Mouse (Mus musculus): ENCODE measurements at regions not wholly inside any gene's neighbourhood (a gene's known extent, or its start where the extent isn't known, plus 50 kb on each side); places are given as distances from the start of the nearest gene placed in this dataset.

- TF ChIP-seq CTCF (IDR thresholded peaks at IDR 0.05; ENCODE audit: extremely low read depth, insufficient read depth, low read length) (no peak), POLR2A (IDR thresholded peaks at IDR 0.05; ENCODE audit: extremely low read depth, insufficient read depth, low read length) (no peak)
- H3K4me3 ChIP-seq (ENCODE audit: insufficient read depth, low read length) = no peak overlapping the region
- no peaks in the 10 kb centered on the region for H3K4me1 ChIP-seq (ENCODE audit: control insufficient read depth, insufficient read depth, low read length)
- H3K27ac ChIP-seq (ENCODE audit: insufficient read depth, low read length) = no peak overlapping the region
Measured at GRCm38 (mm10) chr8:96586129-96586528, 697.8 kb upstream of the Got2 start.

GRCm38 (mm10) chr8:96552512-96552911, 664.2 kb upstream of the Got2 start:
- Histone ChIP-seq H3K4me3 (ENCODE audit: insufficient read depth, low read length) (no peak overlapping the region), H3K27ac (ENCODE audit: insufficient read depth, low read length) (no peak overlapping the region), H3K4me1 (ENCODE audit: control insufficient read depth, insufficient read depth, low read length) (no peaks in the 10 kb centered on the region)
- TF ChIP-seq CTCF (IDR thresholded peaks at IDR 0.05; ENCODE audit: extremely low read depth, insufficient read depth, low read length) = no peak
- TF ChIP-seq POLR2A (IDR thresholded peaks at IDR 0.05; ENCODE audit: extremely low read depth, insufficient read depth, low read length) = no peak

GRCm38 (mm10) chr8:96550408-96550807, 662.1 kb upstream of the Got2 start:
- TF ChIP-seq POLR2A (IDR thresholded peaks at IDR 0.05; ENCODE audit: extremely low read depth, insufficient read depth, low read length) (no peak), CTCF (IDR thresholded peaks at IDR 0.05; ENCODE audit: extremely low read depth, insufficient read depth, low read length) (no peak)
- Histone ChIP-seq H3K4me3 (ENCODE audit: insufficient read depth, low read length) (no peak overlapping the region), H3K4me1 (ENCODE audit: control insufficient read depth, insufficient read depth, low read length) (no peaks in the 10 kb centered on the region), H3K27ac (ENCODE audit: insufficient read depth, low read length) (no peak overlapping the region)

GRCm38 (mm10) chr8:96548663-96549062, 660.3 kb upstream of the Got2 start:
- TF ChIP-seq CTCF (IDR thresholded peaks at IDR 0.05; ENCODE audit: extremely low read depth, insufficient read depth, low read length) (no peak), POLR2A (IDR thresholded peaks at IDR 0.05; ENCODE audit: extremely low read depth, insufficient read depth, low read length) (no peak)
- Histone ChIP-seq H3K4me3 (ENCODE audit: insufficient read depth, low read length) (no peak overlapping the region), H3K4me1 (ENCODE audit: control insufficient read depth, insufficient read depth, low read length) (no peaks in the 10 kb centered on the region), H3K27ac (ENCODE audit: insufficient read depth, low read length) (no peak overlapping the region)

GRCm38 (mm10) chr8:96548187-96548586, 659.8 kb upstream of the Got2 start:
- Histone ChIP-seq H3K27ac (ENCODE audit: insufficient read depth, low read length) (no peak overlapping the region), H3K4me3 (ENCODE audit: insufficient read depth, low read length) (no peak overlapping the region), H3K4me1 (ENCODE audit: control insufficient read depth, insufficient read depth, low read length) (no peaks in the 10 kb centered on the region)
- no peak for TF ChIP-seq POLR2A (IDR thresholded peaks at IDR 0.05; ENCODE audit: extremely low read depth, insufficient read depth, low read length)
- no peak for TF ChIP-seq CTCF (IDR thresholded peaks at IDR 0.05; ENCODE audit: extremely low read depth, insufficient read depth, low read length)

GRCm38 (mm10) chr8:96542215-96542614, 653.9 kb upstream of the Got2 start:
- TF ChIP-seq POLR2A (IDR thresholded peaks at IDR 0.05; ENCODE audit: extremely low read depth, insufficient read depth, low read length) = no peak
- no peak for TF ChIP-seq CTCF (IDR thresholded peaks at IDR 0.05; ENCODE audit: extremely low read depth, insufficient read depth, low read length)
- H3K4me3 ChIP-seq (ENCODE audit: insufficient read depth, low read length) = no peak overlapping the region
- no peak overlapping the region for H3K27ac ChIP-seq (ENCODE audit: insufficient read depth, low read length)
- no peaks in the 10 kb centered on the region for H3K4me1 ChIP-seq (ENCODE audit: control insufficient read depth, insufficient read depth, low read length)

- Histone ChIP-seq H3K4me1 (ENCODE audit: control insufficient read depth, insufficient read depth, low read length) (no peaks in the 10 kb centered on the region), H3K4me3 (ENCODE audit: insufficient read depth, low read length) (no peak overlapping the region), H3K27ac (ENCODE audit: insufficient read depth, low read length) (no peak overlapping the region)
- TF ChIP-seq CTCF (IDR thresholded peaks at IDR 0.05; ENCODE audit: extremely low read depth, insufficient read depth, low read length) (no peak), POLR2A (IDR thresholded peaks at IDR 0.05; ENCODE audit: extremely low read depth, insufficient read depth, low read length) (no peak)
Measured at GRCm38 (mm10) chr8:96498854-96499253, 610.5 kb upstream of the Got2 start.

GRCm38 (mm10) chr8:96495406-96495805, 607.1 kb upstream of the Got2 start:
- Histone ChIP-seq H3K27ac (ENCODE audit: insufficient read depth, low read length) (no peak overlapping the region), H3K4me3 (ENCODE audit: insufficient read depth, low read length) (no peak overlapping the region), H3K4me1 (ENCODE audit: control insufficient read depth, insufficient read depth, low read length) (no peaks in the 10 kb centered on the region)
- TF ChIP-seq CTCF (IDR thresholded peaks at IDR 0.05; ENCODE audit: extremely low read depth, insufficient read depth, low read length) (no peak), POLR2A (IDR thresholded peaks at IDR 0.05; ENCODE audit: extremely low read depth, insufficient read depth, low read length) (no peak)

- no peak overlapping the region for H3K27ac ChIP-seq (ENCODE audit: insufficient read depth, low read length)
- TF ChIP-seq POLR2A (IDR thresholded peaks at IDR 0.05; ENCODE audit: extremely low read depth, insufficient read depth, low read length) (no peak), CTCF (IDR thresholded peaks at IDR 0.05; ENCODE audit: extremely low read depth, insufficient read depth, low read length) (no peak)
Measured at GRCm38 (mm10) chr8:96489804-96490203, 601.5 kb upstream of the Got2 start.

GRCm38 (mm10) chr8:96488741-96489453, 600.5 kb upstream of the Got2 start:
- H3K4me3 ChIP-seq (ENCODE audit: insufficient read depth, low read length) = no peak overlapping the region
- no peak overlapping the region for H3K27ac ChIP-seq (ENCODE audit: insufficient read depth, low read length)
- TF ChIP-seq CTCF (IDR thresholded peaks at IDR 0.05; ENCODE audit: extremely low read depth, insufficient read depth, low read length) (no peak), POLR2A (IDR thresholded peaks at IDR 0.05; ENCODE audit: extremely low read depth, insufficient read depth, low read length) (no peak)
- no peaks in the 10 kb centered on the region for H3K4me1 ChIP-seq (ENCODE audit: control insufficient read depth, insufficient read depth, low read length)

More at GRCm38 (mm10) chr8:96489804-96490203, 601.5 kb upstream of the Got2 start:
- no peak overlapping the region for H3K4me3 ChIP-seq (ENCODE audit: insufficient read depth, low read length)
- H3K4me1 ChIP-seq (ENCODE audit: control insufficient read depth, insufficient read depth, low read length) = no peaks in the 10 kb centered on the region
